Mouse (Mus musculus) olfactory bulb, adult 2 months (tissue): ENCODE results near the gene Styx.

Experiments used
- CTCF ChIP-seq: fragments of 200-500 bp; IDR thresholded peaks from 2 replicates; pipeline ENCODE4 v1.5.1; 2012; ENCODE audit warnings: low read depth, mild to moderate bottlenecking, low read length, moderate library complexity; ENCODE audit not compliant: insufficient read depth
- POLR2A ChIP-seq: fragments of 200-500 bp; IDR thresholded peaks from 2 replicates; pipeline ENCODE4 v1.6.1; 2012; ENCODE audit warnings: mild to moderate bottlenecking, low read depth, low read length, moderate library complexity; ENCODE audit not compliant: insufficient read depth

GRCm38 (mm10) chr14:45441291-45441690 lies 90.4 kb downstream of the Styx start:
- TF ChIP-seq CTCF, result no peak
- no peak for TF ChIP-seq POLR2A
